Mouse (Mus musculus): ENCODE data around the gene Tor2a. TPM values are rescaled to one million over a fixed set of nuclear protein-coding genes. Genes with fewer than 3 reads are reported as not detected.
A peak's percentile ranks its signal among the peaks of the same experiment; 100 is the strongest.

Gene Tor2a
- total and polyA plus RNA-seq, 3 experiments: 54.7 to 62.2 TPM; not detected in 1

DNA sequence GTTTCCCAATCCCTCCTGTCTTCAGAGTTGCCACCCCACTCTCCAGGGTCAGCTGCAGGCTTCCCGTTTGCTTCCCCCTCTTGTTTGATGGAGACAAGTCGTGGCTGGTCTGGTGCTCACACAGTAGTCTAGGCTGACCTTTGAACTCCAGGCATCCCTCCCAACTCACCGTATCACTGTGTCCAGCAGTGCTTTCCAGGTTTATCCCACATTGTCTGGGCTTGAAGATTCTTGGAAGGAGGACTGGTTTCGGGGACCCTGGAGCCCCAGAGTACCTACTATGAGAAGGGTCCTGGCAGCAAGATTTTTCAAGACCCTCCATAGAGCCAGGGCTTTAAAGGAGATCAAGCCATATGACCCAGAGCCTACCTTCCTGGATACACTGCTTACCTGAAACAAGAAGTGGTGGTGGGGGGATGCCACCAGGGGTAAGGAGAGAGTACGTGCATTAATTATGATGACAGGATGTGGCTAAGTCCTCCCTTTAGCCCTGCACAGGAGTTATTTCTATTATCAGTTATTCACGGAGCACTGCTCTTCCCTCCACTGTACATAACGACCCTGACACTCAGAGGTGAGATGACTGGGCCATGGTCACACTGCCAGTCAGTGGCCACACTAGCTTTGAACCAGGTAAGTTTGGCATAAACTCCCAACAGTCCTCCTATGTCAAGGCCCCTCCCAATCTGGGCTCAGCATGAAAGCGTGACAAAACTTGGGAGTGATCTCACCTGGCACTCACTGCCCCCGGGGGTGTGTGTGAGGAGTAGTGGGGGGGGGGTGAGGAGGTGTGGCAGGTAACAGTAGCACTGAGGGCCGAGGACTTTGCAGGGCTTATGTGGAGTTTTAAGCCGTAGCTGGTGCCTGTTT lies 42.7 kb upstream of the Tor2a start:
- no peak for DNase-seq (ENCODE audit: low read depth, low spot score)
- Histone ChIP-seq H3K4me3 (ENCODE audit: control insufficient read depth in 1 of 2, insufficient read depth in 1 of 2, low read depth in 2 of 2, low read length in 2 of 2) (peak overlapping the region in 1 of 2 experiments; percentile 45; a peak in 1 of 4 replicates), H3K27ac (ENCODE audit: control insufficient read depth, low read depth, low read length) (peak overlapping the region; percentile 51; the same call in 1 of the 2 replicates), H3K9ac (ENCODE audit: control insufficient read depth, low read depth, low read length, poor library complexity, severe bottlenecking) (peak overlapping the region; percentile 71), H3K79me2 (ENCODE audit: control insufficient read depth, insufficient read depth, low read length, poor library complexity) (peaks cover 26% of the 10 kb centered on the region), H3K9me3 (replicated peaks; ENCODE audit: insufficient read depth, low read length) (no peaks in the 10 kb centered on the region), H3K36me3 (ENCODE audit: control insufficient read depth in 1 of 2, insufficient read depth in 2 of 2, low read length in 2 of 2) (peaks cover 5 to 32% of the 10 kb centered on the region in 2 experiments), H3K27me3 (ENCODE audit: control insufficient read depth in 1 of 2, insufficient read depth in 2 of 2, low read length in 2 of 2) (no peaks in the 10 kb centered on the region), H3K4me1 (ENCODE audit: control insufficient read depth in 1 of 2, insufficient read depth in 2 of 2, low read length in 2 of 2) (peaks cover 14 to 33% of the 10 kb centered on the region in 2 experiments)
- TF ChIP-seq ETS1 (IDR thresholded peaks at IDR 0.05; ENCODE audit: low read depth, low read length) (no peak), E2F4 (IDR thresholded peaks at IDR 0.05; ENCODE audit: borderline replicate concordance, low read depth, low read length) (no peak), ZC3H11A (IDR thresholded peaks at IDR 0.05; ENCODE audit: low read depth, low read length) (no peak), CTCF (IDR thresholded peaks at IDR 0.05 in 2 of 3, conservative IDR thresholded peaks at IDR 0.05 in 1 of 3; ENCODE audit: control insufficient read depth in 1 of 3, insufficient read depth in 1 of 3, low read depth in 2 of 3, low read length in 3 of 3, poor library complexity in 1 of 3, severe bottlenecking in 1 of 3) (no peak), USF1 (IDR thresholded peaks at IDR 0.05; ENCODE audit: low read depth, low read length) (no peak), GATA1 (IDR thresholded peaks at IDR 0.05; ENCODE audit: low read depth, low read length) (no peak), UBTF (IDR thresholded peaks at IDR 0.05; ENCODE audit: borderline replicate concordance, insufficient read depth, low read depth, low read length) (no peak), MAFK (IDR thresholded peaks at IDR 0.05; ENCODE audit: borderline replicate concordance, low read depth, low read length) (no peak), GABPA (IDR thresholded peaks at IDR 0.05; ENCODE audit: low read depth, low read length) (no peak), MYB (IDR thresholded peaks at IDR 0.05; ENCODE audit: low read depth, low read length) (no peak)

GRCm38 (mm10) chr2:32714987-32715425 lies 42.0 kb upstream of the Tor2a start:
- Histone ChIP-seq H3K9ac (ENCODE audit: control insufficient read depth, low read depth, low read length, poor library complexity, severe bottlenecking) (peak overlapping the region; percentile 11; the same call in 1 of the 2 replicates), H3K27me3 (ENCODE audit: control insufficient read depth in 1 of 2, insufficient read depth in 2 of 2, low read length in 2 of 2) (no peaks in the 10 kb centered on the region), H3K27ac (ENCODE audit: control insufficient read depth, low read depth, low read length) (peak overlapping the region; percentile 12; the same call in 1 of the 2 replicates), H3K4me1 (ENCODE audit: control insufficient read depth in 1 of 2, insufficient read depth in 2 of 2, low read length in 2 of 2) (peaks cover 12 to 29% of the 10 kb centered on the region in 2 experiments), H3K4me3 (ENCODE audit: control insufficient read depth in 1 of 2, insufficient read depth in 1 of 2, low read depth in 2 of 2, low read length in 2 of 2) (no peak overlapping the region), H3K79me2 (ENCODE audit: control insufficient read depth, insufficient read depth, low read length, poor library complexity) (peaks cover 21% of the 10 kb centered on the region), H3K9me3 (replicated peaks; ENCODE audit: insufficient read depth, low read length) (no peaks in the 10 kb centered on the region), H3K36me3 (ENCODE audit: control insufficient read depth in 1 of 2, insufficient read depth in 2 of 2, low read length in 2 of 2) (peaks cover 2 to 27% of the 10 kb centered on the region in 2 experiments)
- no peak for TF ChIP-seq SMC3 (IDR thresholded peaks at IDR 0.05; ENCODE audit: low read depth, low read length)
- peak; percentile 25; the same call in 1 of the 2 replicates for TF ChIP-seq TAL1 (IDR thresholded peaks at IDR 0.05; ENCODE audit: low read length)
- TF ChIP-seq TCF12 (IDR thresholded peaks at IDR 0.05; ENCODE audit: low read depth, low read length): 0 out of 2 replicates have a peak, but pooled peaks have one; percentile 16
- TF ChIP-seq MAX (IDR thresholded peaks at IDR 0.05; ENCODE audit: low read length): peak; percentile 40; the same call in 1 of the 2 replicates
- TF ChIP-seq NELFE (IDR thresholded peaks at IDR 0.05; ENCODE audit: low read depth, low read length): no peak
- TF ChIP-seq MXI1 (IDR thresholded peaks at IDR 0.05; ENCODE audit: low read depth, low read length): peak; percentile 45; the same call in 1 of the 2 replicates
- TF ChIP-seq EP300 (IDR thresholded peaks at IDR 0.05; ENCODE audit: low read depth in 1 of 2, low read length in 2 of 2): 0 out of 4 replicates have a peak, but pooled peaks of 1 of the 2 experiments have one; percentile 24
- peak; percentile 61 for TF ChIP-seq USF1 (IDR thresholded peaks at IDR 0.05; ENCODE audit: low read depth, low read length)
- no peak for TF ChIP-seq GABPA (IDR thresholded peaks at IDR 0.05; ENCODE audit: low read depth, low read length)
- TF ChIP-seq ETS1 (IDR thresholded peaks at IDR 0.05; ENCODE audit: low read depth, low read length): peak; percentile 50; the same call in 1 of the 2 replicates
- peak; percentile 70 for DNase-seq (ENCODE audit: low read depth, low spot score)
